Mouse (Mus musculus): ENCODE measurements around the gene Gm20388. TPM values are rescaled to one million over a fixed set of nuclear protein-coding genes. Genes with fewer than 3 reads are reported as not detected.

Gene Gm20388
- polyA plus RNA-seq, 2 experiments: 8.5 TPM; not detected in 1

DNA sequence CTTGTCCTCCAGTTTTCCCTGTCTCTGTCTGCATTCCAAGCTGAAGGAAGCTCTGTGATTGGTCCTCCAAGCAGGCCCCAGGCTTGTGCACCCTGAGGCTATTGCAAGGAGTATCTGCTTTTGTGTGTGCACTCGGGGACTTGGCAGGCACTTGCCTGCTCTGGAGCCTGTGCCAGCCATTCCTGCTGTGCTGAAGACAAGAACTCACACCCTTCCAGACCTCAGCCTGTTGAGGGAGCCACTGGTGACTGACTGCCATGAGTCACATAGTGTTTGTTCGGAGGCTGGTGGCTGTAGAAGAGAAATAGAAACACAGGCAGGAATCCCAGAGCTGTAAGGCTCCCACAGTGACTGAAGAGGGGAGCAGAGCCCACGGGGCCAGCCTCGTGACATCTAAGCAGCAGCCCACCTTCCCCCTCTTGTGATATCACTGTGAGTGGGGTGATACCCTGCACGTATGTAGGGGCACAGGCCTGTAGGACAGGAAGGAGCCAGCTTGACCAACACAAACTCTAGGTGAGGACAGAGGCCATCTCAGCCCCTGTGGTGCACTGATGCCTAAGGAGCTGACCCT lies 50.0 kb downstream of the Gm20388 start:
- Histone ChIP-seq H3K27me3 (ENCODE audit: control insufficient read depth, insufficient read depth, low read length) (no peaks in the 10 kb centered on the region), H3K9me3 (ENCODE audit: control insufficient read depth, low read length) (no peaks in the 10 kb centered on the region), H3K4me1 (replicated peaks; ENCODE audit: control insufficient read depth in 2 of 2, insufficient read depth in 2 of 2, low read length in 1 of 2) (no peaks in the 10 kb centered on the region), H3K9ac (replicated peaks) (no peak overlapping the region), H3K27ac (no peak overlapping the region), H3K4me2 (ENCODE audit: low read depth) (no peak overlapping the region), H3K4me3 (ENCODE audit: insufficient read depth in 1 of 2, low read depth in 2 of 2, low read length in 2 of 2) (no peak overlapping the region), H3K36me3 (replicated peaks; ENCODE audit: control insufficient read depth, insufficient read depth, low read depth) (peaks cover 23% of the 10 kb centered on the region)
- ATAC-seq (ENCODE audit: insufficient read depth) (no peak), DNase-seq (ENCODE audit: low read depth in 3 of 3, low spot score in 3 of 3) (no peak)
- 59% methylated on average over 5 of the region's 5 CpGs for WGBS (ENCODE audit: insufficient replicate concordance)
- TF ChIP-seq EP300 (IDR thresholded peaks at IDR 0.05; ENCODE audit: low read depth): no peak
- no peak for TF ChIP-seq CTCF (IDR thresholded peaks at IDR 0.05; ENCODE audit: low read depth)

DNA sequence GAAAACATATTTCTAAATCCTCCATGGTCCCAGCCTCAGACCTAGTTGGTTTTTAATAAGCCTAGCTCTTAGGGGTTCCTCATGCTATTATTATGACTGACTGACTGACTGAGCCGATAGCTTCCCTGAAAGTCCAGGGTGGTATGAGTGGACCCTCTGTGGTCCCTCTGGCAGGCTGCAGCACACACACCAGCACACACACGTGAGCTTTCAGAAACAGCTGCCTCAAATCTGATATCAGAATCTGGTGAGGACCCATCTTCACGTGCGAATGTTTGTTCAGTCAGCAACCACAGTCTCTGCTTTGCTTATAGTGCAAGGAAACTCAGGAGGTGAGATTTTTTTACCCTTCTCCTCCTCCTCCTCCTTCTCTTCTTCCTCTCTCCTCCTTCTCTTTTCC lies 54.2 kb downstream of the Gm20388 start:
- Histone ChIP-seq H3K4me3 (ENCODE audit: insufficient read depth in 1 of 2, low read depth in 2 of 2, low read length in 2 of 2) (no peak overlapping the region), H3K27ac (no peak overlapping the region), H3K36me3 (replicated peaks; ENCODE audit: control insufficient read depth, insufficient read depth, low read depth) (no peaks in the 10 kb centered on the region), H3K4me1 (replicated peaks; ENCODE audit: control insufficient read depth in 2 of 2, insufficient read depth in 2 of 2, low read length in 1 of 2) (no peaks in the 10 kb centered on the region), H3K4me2 (ENCODE audit: low read depth) (no peak overlapping the region), H3K27me3 (ENCODE audit: control insufficient read depth, insufficient read depth, low read length) (no peaks in the 10 kb centered on the region), H3K9ac (replicated peaks) (no peak overlapping the region), H3K9me3 (ENCODE audit: control insufficient read depth, low read length) (peaks cover 3% of the 10 kb centered on the region)
- WGBS (ENCODE audit: insufficient replicate concordance): 57% methylated on average over 4 of the region's 4 CpGs
- ATAC-seq (ENCODE audit: insufficient read depth) (no peak), DNase-seq (ENCODE audit: low read depth in 3 of 3, low spot score in 3 of 3) (no peak)
- no peak for TF ChIP-seq EP300 (IDR thresholded peaks at IDR 0.05; ENCODE audit: low read depth)
- TF ChIP-seq CTCF (IDR thresholded peaks at IDR 0.05; ENCODE audit: low read depth): no peak

DNA sequence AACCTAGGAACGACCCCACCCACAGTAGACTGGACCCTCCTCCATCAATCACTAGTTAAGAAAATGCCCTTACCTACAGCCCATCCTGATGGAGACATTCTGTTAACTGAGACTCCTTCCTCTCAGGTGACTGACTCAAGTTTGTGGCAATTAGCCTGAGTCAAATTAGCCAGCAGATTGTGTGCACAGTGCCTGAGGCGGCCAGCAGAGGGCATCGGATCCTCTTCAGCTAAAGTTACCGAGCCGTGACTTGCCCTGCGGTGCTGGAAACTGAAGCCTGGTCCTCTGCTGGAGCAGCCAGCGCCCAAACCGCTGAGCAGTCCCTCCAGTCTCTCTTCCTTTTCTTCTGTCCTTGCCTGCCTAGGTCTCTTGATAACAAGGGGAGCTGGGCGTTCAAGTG lies 56.8 kb downstream of the Gm20388 start:
- no peaks in the 10 kb centered on the region for H3K4me1 ChIP-seq (replicated peaks; ENCODE audit: control insufficient read depth in 2 of 2, insufficient read depth in 2 of 2, low read length in 1 of 2)
- ATAC-seq (ENCODE audit: insufficient read depth): no peak
- no peak overlapping the region for H3K27ac ChIP-seq
- no peak overlapping the region for H3K4me3 ChIP-seq (ENCODE audit: insufficient read depth in 1 of 2, low read depth in 2 of 2, low read length in 2 of 2)
- no peak overlapping the region for H3K4me2 ChIP-seq (ENCODE audit: low read depth)
- 74% methylated on average over 9 of the region's 9 CpGs for WGBS (ENCODE audit: insufficient replicate concordance)
- no peaks in the 10 kb centered on the region for H3K27me3 ChIP-seq (ENCODE audit: control insufficient read depth, insufficient read depth, low read length)
- peaks cover 3% of the 10 kb centered on the region for H3K9me3 ChIP-seq (ENCODE audit: control insufficient read depth, low read length)
- DNase-seq (ENCODE audit: low read depth in 3 of 3, low spot score in 3 of 3): no peak
- no peak overlapping the region for H3K9ac ChIP-seq (replicated peaks)
- no peaks in the 10 kb centered on the region for H3K36me3 ChIP-seq (replicated peaks; ENCODE audit: control insufficient read depth, insufficient read depth, low read depth)
- TF ChIP-seq EP300 (IDR thresholded peaks at IDR 0.05; ENCODE audit: low read depth) (no peak), CTCF (IDR thresholded peaks at IDR 0.05; ENCODE audit: low read depth) (peak; percentile 53)

DNA sequence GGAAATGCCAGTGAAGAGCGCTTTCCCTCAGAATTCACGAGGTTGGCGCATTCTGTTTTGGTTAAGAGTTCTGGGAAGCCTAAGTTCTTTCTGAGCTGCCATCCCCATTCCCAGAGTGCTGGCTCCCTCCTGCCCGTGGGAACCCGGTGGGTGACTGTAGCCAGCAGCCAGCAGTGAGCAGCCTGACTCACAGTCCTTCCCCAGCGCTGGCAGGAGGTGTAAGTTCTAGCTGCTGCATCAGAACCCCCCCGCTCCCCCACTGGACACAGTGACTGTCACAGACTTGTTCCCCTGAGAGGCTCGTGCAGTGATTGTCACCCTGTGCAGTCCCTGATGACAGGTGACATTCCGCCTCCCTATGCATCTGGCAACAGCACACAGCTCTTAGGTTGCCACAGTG lies 59.5 kb downstream of the Gm20388 start:
- Histone ChIP-seq H3K36me3 (replicated peaks; ENCODE audit: control insufficient read depth, insufficient read depth, low read depth) (no peaks in the 10 kb centered on the region), H3K4me2 (ENCODE audit: low read depth) (no peak overlapping the region), H3K27me3 (ENCODE audit: control insufficient read depth, insufficient read depth, low read length) (no peaks in the 10 kb centered on the region), H3K9ac (replicated peaks) (no peak overlapping the region), H3K9me3 (ENCODE audit: control insufficient read depth, low read length) (peaks cover 3% of the 10 kb centered on the region), H3K27ac (no peak overlapping the region), H3K4me3 (ENCODE audit: insufficient read depth in 1 of 2, low read depth in 2 of 2, low read length in 2 of 2) (no peak overlapping the region), H3K4me1 (replicated peaks; ENCODE audit: control insufficient read depth in 2 of 2, insufficient read depth in 2 of 2, low read length in 1 of 2) (no peaks in the 10 kb centered on the region)
- TF ChIP-seq CTCF (IDR thresholded peaks at IDR 0.05; ENCODE audit: low read depth): no peak
- TF ChIP-seq EP300 (IDR thresholded peaks at IDR 0.05; ENCODE audit: low read depth): no peak
- no peak for ATAC-seq (ENCODE audit: insufficient read depth)
- WGBS (ENCODE audit: insufficient replicate concordance): 69% methylated on average over 9 of the region's 9 CpGs
- no peak for DNase-seq (ENCODE audit: low read depth in 3 of 3, low spot score in 3 of 3)

DNA sequence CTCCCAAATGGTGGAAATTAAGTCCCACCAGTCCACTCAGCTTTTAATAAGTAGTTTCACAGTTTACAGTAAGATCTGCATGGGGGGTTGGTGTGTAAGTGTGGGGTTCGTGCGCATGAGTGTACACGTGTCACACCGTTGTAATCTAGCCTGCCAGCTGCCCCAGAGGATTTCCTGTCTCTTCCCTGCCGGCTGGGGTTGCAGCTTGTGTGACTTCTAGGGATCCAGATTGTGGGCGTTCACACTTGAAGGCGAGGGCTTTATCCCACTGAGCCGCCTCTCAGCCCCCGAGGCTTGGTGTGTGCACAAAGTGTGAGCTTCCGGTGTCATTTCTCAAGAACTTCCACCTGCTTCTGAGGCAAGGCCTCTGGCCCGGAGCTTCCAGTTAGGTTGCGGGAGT lies 61.9 kb downstream of the Gm20388 start:
- 13% methylated on average over 12 of the region's 12 CpGs for WGBS (ENCODE audit: insufficient replicate concordance)
- Histone ChIP-seq H3K9ac (replicated peaks) (no peak overlapping the region), H3K27ac (no peak overlapping the region), H3K9me3 (ENCODE audit: control insufficient read depth, low read length) (peaks cover 1% of the 10 kb centered on the region), H3K27me3 (ENCODE audit: control insufficient read depth, insufficient read depth, low read length) (no peaks in the 10 kb centered on the region), H3K36me3 (replicated peaks; ENCODE audit: control insufficient read depth, insufficient read depth, low read depth) (no peaks in the 10 kb centered on the region), H3K4me3 (ENCODE audit: insufficient read depth in 1 of 2, low read depth in 2 of 2, low read length in 2 of 2) (no peak overlapping the region), H3K4me1 (replicated peaks; ENCODE audit: control insufficient read depth in 2 of 2, insufficient read depth in 2 of 2, low read length in 1 of 2) (no peaks in the 10 kb centered on the region), H3K4me2 (ENCODE audit: low read depth) (no peak overlapping the region)
- TF ChIP-seq EP300 (IDR thresholded peaks at IDR 0.05; ENCODE audit: low read depth) (no peak), CTCF (IDR thresholded peaks at IDR 0.05; ENCODE audit: low read depth) (no peak)
- peak in 1 of 3 experiments; percentile 13 for DNase-seq (ENCODE audit: low read depth in 3 of 3, low spot score in 3 of 3)
- peak; percentile 47; the same call in 1 of the 2 replicates for ATAC-seq (ENCODE audit: insufficient read depth)

All from liver, embryonic 14.5 days (tissue).